Mouse (Mus musculus): ENCODE measurements around the gene Ism2. TPM values are rescaled to one million over a fixed set of nuclear protein-coding genes. Genes with fewer than 3 reads are reported as not detected.
"Not testable (repeated sequence)": the region's sequence is repeated elsewhere in the genome, so short reads cannot be mapped to it uniquely, and the experiment has no call there.

The Ism2 gene
- total and polyA plus RNA-seq, 2 experiments from 2014 or later: 1.5 to 2.1 TPM

GRCm38 (mm10) chr12:87319229-87319628 lies 19.7 kb upstream of the Ism2 start:
- 92% methylated on average over 3 of the region's 3 CpGs for WGBS
- H3K27me3 ChIP-seq (ENCODE audit: insufficient read depth, low read length): no peaks in the 10 kb centered on the region
- H3K4me3 ChIP-seq (ENCODE audit: low read length): no peak overlapping the region
- DNase-seq (ENCODE audit: low spot score) (no peak), ATAC-seq (no peak)
- H3K9ac ChIP-seq (replicated peaks; ENCODE audit: low read length): no peak overlapping the region
- TF ChIP-seq CTCF (IDR thresholded peaks at IDR 0.05; ENCODE audit: low read depth): no peak
- no peaks in the 10 kb centered on the region for H3K4me1 ChIP-seq (ENCODE audit: insufficient read depth, low read length)
- H3K4me2 ChIP-seq (ENCODE audit: low read depth, low read length): no peak overlapping the region
- H3K9me3 ChIP-seq (ENCODE audit: low read length): no peaks in the 10 kb centered on the region
- no peak overlapping the region for H3K27ac ChIP-seq
- H3K36me3 ChIP-seq (ENCODE audit: insufficient read depth, low read length): no peaks in the 10 kb centered on the region; the same call in 1 of the 2 replicates

GRCm38 (mm10) chr12:87317951-87318350 lies 18.4 kb upstream of the Ism2 start:
- Histone ChIP-seq H3K27ac (no peak overlapping the region), H3K9me3 (ENCODE audit: low read length) (no peaks in the 10 kb centered on the region), H3K4me3 (ENCODE audit: low read length) (no peak overlapping the region), H3K4me2 (ENCODE audit: low read depth, low read length) (no peak overlapping the region), H3K9ac (replicated peaks; ENCODE audit: low read length) (no peak overlapping the region), H3K27me3 (ENCODE audit: insufficient read depth, low read length) (no peaks in the 10 kb centered on the region), H3K4me1 (ENCODE audit: insufficient read depth, low read length) (no peaks in the 10 kb centered on the region), H3K36me3 (ENCODE audit: insufficient read depth, low read length) (0 out of 2 replicates have a peak, but pooled peaks cover 2% of the 10 kb centered on the region)
- no peak for TF ChIP-seq CTCF (IDR thresholded peaks at IDR 0.05; ENCODE audit: low read depth)
- WGBS: 63% methylated on average over 1 of the region's 1 CpGs
- DNase-seq (ENCODE audit: low spot score) (no peak), ATAC-seq (no peak)

GRCm38 (mm10) chr12:87313098-87313497 lies 13.6 kb upstream of the Ism2 start:
- Histone ChIP-seq H3K4me3 (ENCODE audit: low read length) (no peak overlapping the region), H3K4me2 (ENCODE audit: low read depth, low read length) (no peak overlapping the region), H3K27ac (no peak overlapping the region), H3K27me3 (ENCODE audit: insufficient read depth, low read length) (no peaks in the 10 kb centered on the region), H3K9me3 (ENCODE audit: low read length) (no peaks in the 10 kb centered on the region), H3K36me3 (ENCODE audit: insufficient read depth, low read length) (peaks cover 17% of the 10 kb centered on the region; the same call in 1 of the 2 replicates), H3K9ac (replicated peaks; ENCODE audit: low read length) (no peak overlapping the region), H3K4me1 (ENCODE audit: insufficient read depth, low read length) (no peaks in the 10 kb centered on the region)
- 59% methylated on average over 2 of the region's 2 CpGs for WGBS
- no peak for TF ChIP-seq CTCF (IDR thresholded peaks at IDR 0.05; ENCODE audit: low read depth)
- ATAC-seq (no peak), DNase-seq (ENCODE audit: low spot score) (no peak)

- WGBS: 61% methylated on average over 4 of the region's 4 CpGs
- not testable (repeated sequence) for H3K9ac ChIP-seq (replicated peaks; ENCODE audit: low read length); H3K9me3 ChIP-seq (ENCODE audit: low read length); H3K4me3 ChIP-seq (ENCODE audit: low read length); H3K27me3 ChIP-seq (ENCODE audit: insufficient read depth, low read length); H3K27ac ChIP-seq; H3K4me2 ChIP-seq (ENCODE audit: low read depth, low read length); DNase-seq (ENCODE audit: low spot score); H3K4me1 ChIP-seq (ENCODE audit: insufficient read depth, low read length)
- ATAC-seq: 0 out of 2 replicates have a peak, but pooled peaks have one; percentile 12
- H3K36me3 ChIP-seq (ENCODE audit: insufficient read depth, low read length): peaks cover 19% of the 10 kb centered on the region; the same call in 1 of the 2 replicates
Measured at GRCm38 (mm10) chr12:87306584-87306844, 7.0 kb upstream of the Ism2 start.

- H3K4me2 ChIP-seq (ENCODE audit: low read depth, low read length): no peak overlapping the region; the same call in 1 of the 2 replicates
- no peaks in the 10 kb centered on the region for H3K27me3 ChIP-seq (ENCODE audit: insufficient read depth, low read length)
- H3K36me3 ChIP-seq (ENCODE audit: insufficient read depth, low read length): peaks cover 19% of the 10 kb centered on the region; the same call in 1 of the 2 replicates
- H3K4me3 ChIP-seq (ENCODE audit: low read length): no peak overlapping the region
- 0 out of 2 replicates have a peak, but pooled peaks have one; percentile 27 for ATAC-seq
- DNase-seq (ENCODE audit: low spot score): peak; percentile 35
- H3K27ac ChIP-seq: no peak overlapping the region
- 0 out of 2 replicates have a peak, but pooled peaks cover 3% of the 10 kb centered on the region for H3K4me1 ChIP-seq (ENCODE audit: insufficient read depth, low read length)
- H3K9me3 ChIP-seq (ENCODE audit: low read length): no peaks in the 10 kb centered on the region
- no peak for TF ChIP-seq CTCF (IDR thresholded peaks at IDR 0.05; ENCODE audit: low read depth)
- no peak overlapping the region for H3K9ac ChIP-seq (replicated peaks; ENCODE audit: low read length)
- WGBS: 20% methylated on average over 13 of the region's 13 CpGs
Measured at GRCm38 (mm10) chr12:87305767-87306583, 6.5 kb upstream of the Ism2 start.

- no peaks in the 10 kb centered on the region for H3K9me3 ChIP-seq (ENCODE audit: low read length)
- H3K36me3 ChIP-seq (ENCODE audit: insufficient read depth, low read length): no peaks in the 10 kb centered on the region
- ATAC-seq: no peak
- no peak for TF ChIP-seq CTCF (IDR thresholded peaks at IDR 0.05; ENCODE audit: low read depth)
- DNase-seq (ENCODE audit: low spot score): no peak
- no peak overlapping the region for H3K4me2 ChIP-seq (ENCODE audit: low read depth, low read length)
- H3K27ac ChIP-seq: no peak overlapping the region
- no peaks in the 10 kb centered on the region for H3K27me3 ChIP-seq (ENCODE audit: insufficient read depth, low read length)
- H3K9ac ChIP-seq (replicated peaks; ENCODE audit: low read length): no peak overlapping the region
- 46% methylated on average over 4 of the region's 4 CpGs for WGBS
- 0 out of 2 replicates have a peak, but pooled peaks cover 3% of the 10 kb centered on the region for H3K4me1 ChIP-seq (ENCODE audit: insufficient read depth, low read length)
- H3K4me3 ChIP-seq (ENCODE audit: low read length): no peak overlapping the region
Measured at GRCm38 (mm10) chr12:87301189-87301588, 1.7 kb upstream of the Ism2 start.

GRCm38 (mm10) chr12:87300441-87300690 lies 861 bp upstream of the Ism2 start:
- DNase-seq (ENCODE audit: low spot score) (no peak), ATAC-seq (no peak)
- WGBS: 1% methylated on average over 9 of the region's 9 CpGs
- no peaks in the 10 kb centered on the region for H3K36me3 ChIP-seq (ENCODE audit: insufficient read depth, low read length)
- H3K4me1 ChIP-seq (ENCODE audit: insufficient read depth, low read length): no peaks in the 10 kb centered on the region
- no peaks in the 10 kb centered on the region for H3K9me3 ChIP-seq (ENCODE audit: low read length)
- peak overlapping the region; percentile 83 for H3K4me2 ChIP-seq (ENCODE audit: low read depth, low read length)
- no peaks in the 10 kb centered on the region for H3K27me3 ChIP-seq (ENCODE audit: insufficient read depth, low read length)
- H3K4me3 ChIP-seq (ENCODE audit: low read length): peak overlapping the region; percentile 66
- H3K27ac ChIP-seq: no peak overlapping the region
- H3K9ac ChIP-seq (replicated peaks; ENCODE audit: low read length): no peak overlapping the region
- no peak for TF ChIP-seq CTCF (IDR thresholded peaks at IDR 0.05; ENCODE audit: low read depth)

All from hindbrain, postnatal 0 days (tissue).